ENCODE assay signal across 12 mouse cellular contexts in the genomic region with DNA sequence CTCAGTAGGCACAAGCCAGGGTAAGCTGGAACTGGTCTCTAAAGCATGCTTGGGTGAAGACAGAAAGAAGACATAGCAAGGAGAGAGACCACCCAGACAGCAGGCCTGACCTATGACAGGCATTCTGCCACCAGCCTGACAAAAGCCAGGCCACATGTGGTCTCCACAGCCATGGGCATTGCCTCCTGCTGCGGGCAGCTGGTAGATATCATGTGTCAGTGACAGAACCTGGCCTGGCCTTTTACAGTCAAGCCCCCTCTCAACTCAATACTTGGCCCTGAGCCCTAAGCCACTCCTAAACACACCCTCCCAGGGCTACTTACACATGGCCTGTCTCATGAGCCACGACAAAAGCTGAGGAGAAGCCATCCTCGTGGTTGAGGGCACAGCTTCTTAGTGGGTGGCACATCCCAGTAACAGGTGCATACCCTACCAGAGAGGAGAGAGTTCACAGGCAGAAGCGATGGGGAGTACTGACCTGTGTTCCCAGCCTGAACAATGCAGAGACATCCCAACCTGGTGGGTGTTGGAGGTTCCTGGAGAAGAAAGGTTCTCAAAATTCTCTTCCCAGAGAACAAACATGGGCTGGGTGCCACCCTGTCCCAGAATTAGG. TPM values are rescaled to one million over a fixed set of nuclear protein-coding genes. Genes with fewer than 3 reads are reported as not detected.
A peak's percentile ranks its signal among the peaks of the same experiment; 100 is the strongest.
DNase-seq lines count a peak whose midpoint lies in the region; ATAC-seq lines count a peak whose summit lies in the region.
"Had no signal": no experiment of that assay in that cellular context is flagged by ENCODE, and none has a peak within 500 bp of the region (broad histone marks: within the 10 kb centered on the region; RNA-seq: fewer than 3 reads in every experiment).

No protein-coding gene starts in this region.

- H3K9me3 ChIP-seq in heart, embryonic 14.5 days (ENCODE audit: control insufficient read depth, low read length), result no peaks in the 10 kb centered on the region
- H3K9me3 ChIP-seq in heart, embryonic 11.5 days (replicated peaks; ENCODE audit: control insufficient read depth, low read length), result no peaks in the 10 kb centered on the region
- no peaks in the 10 kb centered on the region for H3K9me3 ChIP-seq in kidney, embryonic 15.5 days (replicated peaks)
- H3K9me3 ChIP-seq in intestine, embryonic 16.5 days (ENCODE audit: control insufficient read depth, low read length), result no peaks in the 10 kb centered on the region
- H3K9me3 ChIP-seq in liver, embryonic 11.5 days (ENCODE audit: control insufficient read depth, low read length), result no peaks in the 10 kb centered on the region
- H3K9me3 ChIP-seq: forebrain, embryonic 15.5 days had no signal

- H3K27ac ChIP-seq in heart, embryonic 14.5 days (replicated peaks in 1 of 2; ENCODE audit: control insufficient read depth in 1 of 2, insufficient read depth in 1 of 2, low read depth in 2 of 2, low read length in 2 of 2), result peak overlapping the region in 1 of 2 experiments; percentile 38; a peak in 2 of 4 replicates
- no peak overlapping the region for H3K27ac ChIP-seq in heart, embryonic 11.5 days (ENCODE audit: low read depth, low read length)
- H3K27ac ChIP-seq in kidney, embryonic 15.5 days, result no peak overlapping the region
- H3K27ac ChIP-seq in intestine, embryonic 16.5 days (ENCODE audit: low read length), result no peak overlapping the region
- H3K27ac ChIP-seq in liver, embryonic 11.5 days (ENCODE audit: low read depth, low read length), result no peak overlapping the region
- H3K27ac ChIP-seq: forebrain, embryonic 15.5 days; macrophage had no signal

- no peak for DNase-seq in kidney, adult 18-20 months
- DNase-seq in MN1 (ENCODE audit: low spot score), result peak; percentile 50
- no peak for DNase-seq in liver, embryonic 11.5 days (ENCODE audit: low spot score)
- DNase-seq: cerebellum, adult 2 months; thymus, postnatal 25 days had no signal

- WGBS in heart, embryonic 14.5 days, result 29% methylated on average over 4 of the region's 4 CpGs
- 32% methylated on average over 4 of the region's 4 CpGs for WGBS in heart, embryonic 11.5 days (ENCODE audit: insufficient replicate concordance)
- WGBS in kidney, embryonic 15.5 days, result 41% methylated on average over 4 of the region's 4 CpGs
- WGBS in intestine, embryonic 16.5 days, result 39% methylated on average over 4 of the region's 4 CpGs
- WGBS in liver, embryonic 11.5 days, result 55% methylated on average over 4 of the region's 4 CpGs

- peaks cover 10 to 12% of the 10 kb centered on the region in 2 experiments for H3K4me1 ChIP-seq in heart, embryonic 14.5 days (ENCODE audit: control insufficient read depth in 2 of 2, insufficient read depth in 2 of 2, low read length in 2 of 2)
- H3K4me1 ChIP-seq in heart, embryonic 11.5 days (ENCODE audit: control insufficient read depth, insufficient read depth, low read length), result no peaks in the 10 kb centered on the region; the same call in 1 of the 2 replicates
- peaks cover 5% of the 10 kb centered on the region; the same call in 1 of the 2 replicates for H3K4me1 ChIP-seq in kidney, embryonic 15.5 days
- peaks cover 3% of the 10 kb centered on the region; the same call in 1 of the 2 replicates for H3K4me1 ChIP-seq in intestine, embryonic 16.5 days (ENCODE audit: control insufficient read depth, insufficient read depth, low read length)
- H3K4me1 ChIP-seq in liver, embryonic 11.5 days (replicated peaks; ENCODE audit: control insufficient read depth, insufficient read depth, low read length), result no peaks in the 10 kb centered on the region
- H3K4me1 ChIP-seq: forebrain, embryonic 15.5 days had no signal

- no peak overlapping the region for H3K4me3 ChIP-seq in heart, embryonic 14.5 days (ENCODE audit: control insufficient read depth in 1 of 2, insufficient read depth in 1 of 2, low read depth in 1 of 2, low read length in 2 of 2)
- H3K4me3 ChIP-seq in heart, embryonic 11.5 days (ENCODE audit: low read depth, low read length), result no peak overlapping the region
- no peak overlapping the region for H3K4me3 ChIP-seq in kidney, embryonic 15.5 days (replicated peaks)
- H3K4me3 ChIP-seq in intestine, embryonic 16.5 days (ENCODE audit: low read length), result no peak overlapping the region
- no peak overlapping the region for H3K4me3 ChIP-seq in liver, embryonic 11.5 days (ENCODE audit: low read depth, low read length)
- H3K4me3 ChIP-seq: forebrain, embryonic 15.5 days had no signal

- no peak overlapping the region for H3K9ac ChIP-seq in heart, embryonic 14.5 days (ENCODE audit: low read length)
- H3K9ac ChIP-seq in heart, embryonic 11.5 days (ENCODE audit: low read depth, low read length), result no peak overlapping the region
- no peak overlapping the region for H3K9ac ChIP-seq in kidney, embryonic 15.5 days
- no peak overlapping the region for H3K9ac ChIP-seq in intestine, embryonic 16.5 days (ENCODE audit: low read depth, low read length)
- H3K9ac ChIP-seq in liver, embryonic 11.5 days (ENCODE audit: low read depth, low read length), result no peak overlapping the region
- H3K9ac ChIP-seq: forebrain, embryonic 15.5 days had no signal

- no peak overlapping the region for H3K4me2 ChIP-seq in heart, embryonic 14.5 days (ENCODE audit: low read length)
- H3K4me2 ChIP-seq in heart, embryonic 11.5 days, result no peak overlapping the region
- H3K4me2 ChIP-seq in kidney, embryonic 15.5 days, result no peak overlapping the region
- no peak overlapping the region for H3K4me2 ChIP-seq in intestine, embryonic 16.5 days (ENCODE audit: low read depth, low read length)
- no peak overlapping the region for H3K4me2 ChIP-seq in liver, embryonic 11.5 days
- H3K4me2 ChIP-seq: forebrain, embryonic 15.5 days had no signal

- no peaks in the 10 kb centered on the region; the same call in 1 of the 2 replicates for H3K27me3 ChIP-seq in heart, embryonic 14.5 days (ENCODE audit: control insufficient read depth, insufficient read depth, low read length)
- 0 out of 2 replicates have a peak, but pooled peaks cover 4% of the 10 kb centered on the region for H3K27me3 ChIP-seq in heart, embryonic 11.5 days (ENCODE audit: control insufficient read depth, insufficient read depth, low read length)
- no peaks in the 10 kb centered on the region for H3K27me3 ChIP-seq in kidney, embryonic 15.5 days
- H3K27me3 ChIP-seq in intestine, embryonic 16.5 days (replicated peaks; ENCODE audit: control insufficient read depth, insufficient read depth, low read length), result no peaks in the 10 kb centered on the region
- H3K27me3 ChIP-seq in liver, embryonic 11.5 days (replicated peaks; ENCODE audit: control insufficient read depth, insufficient read depth, low read length), result peaks cover 6% of the 10 kb centered on the region
- H3K27me3 ChIP-seq: forebrain, embryonic 15.5 days had no signal

- H3K36me3 ChIP-seq in heart, embryonic 14.5 days (ENCODE audit: control insufficient read depth, insufficient read depth, low read length), result no peaks in the 10 kb centered on the region
- H3K36me3 ChIP-seq in heart, embryonic 11.5 days (ENCODE audit: control insufficient read depth, insufficient read depth, low read length), result no peaks in the 10 kb centered on the region
- H3K36me3 ChIP-seq in kidney, embryonic 15.5 days, result no peaks in the 10 kb centered on the region
- H3K36me3 ChIP-seq in intestine, embryonic 16.5 days (ENCODE audit: control insufficient read depth, insufficient read depth, low read length), result no peaks in the 10 kb centered on the region
- no peaks in the 10 kb centered on the region for H3K36me3 ChIP-seq in liver, embryonic 11.5 days (ENCODE audit: control insufficient read depth, insufficient read depth, low read length)
- H3K36me3 ChIP-seq: forebrain, embryonic 15.5 days had no signal

- ATAC-seq in heart, embryonic 14.5 days (ENCODE audit: insufficient number of reproducible peaks, insufficient read depth, low FRiP score, low read depth), result peak; percentile 80
- ATAC-seq in heart, embryonic 11.5 days (replicated peaks; ENCODE audit: insufficient number of reproducible peaks, low FRiP score, low TSS enrichment), result no peak
- ATAC-seq in kidney, embryonic 15.5 days (replicated peaks; ENCODE audit: low FRiP score), result peak; percentile 35; the same call in 1 of the 2 replicates
- ATAC-seq in intestine, embryonic 16.5 days, result peak; percentile 60
- no peak for ATAC-seq in liver, embryonic 11.5 days (replicated peaks; ENCODE audit: low FRiP score)
- ATAC-seq: forebrain, embryonic 15.5 days had no signal

RNA-seq across cellular contexts. Expression of gene Adamts14, which starts 46.3 kb away (rescaled TPM):
- polyA plus RNA-seq in heart, embryonic 14.5 days (2014; fragmentation: Nextera tagmentation; extraction: Ambion mirVana), result 0.97 and 1.1 TPM in 2 replicates
- polyA plus RNA-seq in heart, embryonic 11.5 days (2014; fragmentation: Nextera tagmentation; extraction: Ambion mirVana), result 0.59 and 0.64 TPM in 2 replicates
- polyA plus RNA-seq in kidney, embryonic 15.5 days (2015; fragmentation: Nextera tagmentation; extraction: Ambion mirVana), result 1.3 and 1.9 TPM in 2 replicates
- polyA plus RNA-seq in intestine, embryonic 16.5 days (2015; fragmentation: Nextera tagmentation; extraction: Ambion mirVana), result 0.75 TPM in 2 replicates
- 0.48 and 0.92 TPM in 2 replicates for polyA plus RNA-seq in liver, embryonic 11.5 days (2014; fragmentation: Nextera tagmentation; extraction: Ambion mirVana)

RNA-seq across cellular contexts. Expression of gene Tbata, which starts 55.1 kb away (rescaled TPM):
- not detected in 2 replicates for polyA plus RNA-seq in heart, embryonic 14.5 days (2014; fragmentation: Nextera tagmentation; extraction: Ambion mirVana)
- polyA plus RNA-seq in heart, embryonic 11.5 days (2014; fragmentation: Nextera tagmentation; extraction: Ambion mirVana), result not detected in 2 replicates
- polyA plus RNA-seq in kidney, embryonic 15.5 days (2015; fragmentation: Nextera tagmentation; extraction: Ambion mirVana), result 0.23 TPM in 1 of 2 replicates, not detected in the other
- polyA plus RNA-seq in intestine, embryonic 16.5 days (2015; fragmentation: Nextera tagmentation; extraction: Ambion mirVana), result not detected in 2 replicates
- not detected in 2 replicates for polyA plus RNA-seq in liver, embryonic 11.5 days (2014; fragmentation: Nextera tagmentation; extraction: Ambion mirVana)
- polyA plus RNA-seq: liver, adult 2 months; macrophage had no signal

Comparison
In these comparisons a context has a peak if more than half of its experiments do, and no peak if none do; other contexts are left out.
1. ATAC-seq: peak in heart, embryonic 14.5 days (single experiment), kidney, embryonic 15.5 days (single experiment) and intestine, embryonic 16.5 days (single experiment); none in heart, embryonic 11.5 days (single experiment) and liver, embryonic 11.5 days (single experiment).